In the genomic region with DNA sequence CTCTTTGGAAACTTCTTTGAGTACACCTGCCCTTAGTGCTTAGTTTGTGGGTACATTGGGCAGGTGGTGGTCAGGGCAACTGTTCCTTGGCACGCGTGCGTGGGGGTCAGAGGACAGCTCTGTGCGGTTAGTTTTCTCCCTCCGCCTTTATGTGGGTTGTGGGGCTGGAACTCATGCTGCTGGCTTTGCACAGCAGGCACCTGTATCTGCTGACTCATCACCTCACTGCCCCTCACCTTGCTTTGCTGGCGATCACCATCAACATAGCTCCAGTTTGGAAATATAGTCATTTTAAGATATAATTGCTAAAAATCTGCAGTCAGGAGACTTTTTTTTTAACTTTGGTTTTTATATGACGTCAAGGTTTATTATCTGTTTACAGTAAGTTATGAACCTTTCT, we compare ENCODE assay signal across 12 mouse cellular contexts. TPM values are rescaled to one million over a fixed set of nuclear protein-coding genes. Genes with fewer than 3 reads are reported as not detected.
A peak's percentile ranks its signal among the peaks of the same experiment; 100 is the strongest.
DNase-seq lines count a peak whose midpoint lies in the region; ATAC-seq and TF ChIP-seq lines count a peak whose summit lies in the region.
"Had no signal": no experiment of that assay in that cellular context is flagged by ENCODE, and none has a peak within 500 bp of the region (broad histone marks: within the 10 kb centered on the region; RNA-seq: fewer than 3 reads in every experiment).

No protein-coding gene starts in this region.

- no peak for DNase-seq in heart, adult 9 months (ENCODE audit: low spot score in 2 of 2)
- DNase-seq in neural tube, embryonic 11.5 days (ENCODE audit: low spot score) = no peak
- DNase-seq in neural tube, embryonic 10.5 days (ENCODE audit: extremely low spot score, low spot score) = no peak
- no peak for DNase-seq in stomach, postnatal 0 days (ENCODE audit: low spot score)
- no peak for DNase-seq in thymus, postnatal 10 days (ENCODE audit: low spot score in 2 of 2)
- DNase-seq in layer of hippocampus, adult 9-10 months (ENCODE audit: low spot score) = no peak
- DNase-seq: kidney, postnatal 14 days; thymus, postnatal 14 days had no signal

- H3K4me2 ChIP-seq in heart, embryonic 15.5 days = 0 out of 2 replicates have a peak overlapping the region, but pooled peaks have one; percentile 97
- H3K4me2 ChIP-seq in neural tube, embryonic 11.5 days (ENCODE audit: low read depth) = peak overlapping the region; percentile 85
- peak overlapping the region; percentile 84; the same call in 1 of the 2 replicates for H3K4me2 ChIP-seq in intestine, postnatal 0 days (replicated peaks; ENCODE audit: low read depth)
- H3K4me2 ChIP-seq in stomach, postnatal 0 days (replicated peaks; ENCODE audit: low read depth) = peak overlapping the region; percentile 91

- TF ChIP-seq CTCF in intestine, postnatal 0 days (IDR thresholded peaks at IDR 0.05; ENCODE audit: low read depth) = no peak
- TF ChIP-seq CTCF in stomach, postnatal 0 days (IDR thresholded peaks at IDR 0.05; ENCODE audit: low read depth) = no peak

- H3K4me3 ChIP-seq in heart, embryonic 15.5 days = peak overlapping the region; percentile 68; the same call in 1 of the 2 replicates
- H3K4me3 ChIP-seq in neural tube, embryonic 11.5 days (ENCODE audit: low read depth, low read length) = 0 out of 2 replicates have a peak overlapping the region, but pooled peaks have one; percentile 65
- no peak overlapping the region for H3K4me3 ChIP-seq in intestine, postnatal 0 days (ENCODE audit: low read depth, low read length)
- 0 out of 2 replicates have a peak overlapping the region, but pooled peaks have one; percentile 70 for H3K4me3 ChIP-seq in stomach, postnatal 0 days (ENCODE audit: low read depth, low read length)
- H3K4me3 ChIP-seq: left cerebral cortex, adult 2 months had no signal

- no peak overlapping the region for H3K27ac ChIP-seq in heart, embryonic 15.5 days
- no peak overlapping the region for H3K27ac ChIP-seq in neural tube, embryonic 11.5 days (ENCODE audit: low read depth, low read length)
- no peak overlapping the region for H3K27ac ChIP-seq in intestine, postnatal 0 days (ENCODE audit: low read depth, low read length)
- H3K27ac ChIP-seq in stomach, postnatal 0 days (replicated peaks) = no peak overlapping the region
- H3K27ac ChIP-seq: left cerebral cortex, adult 2 months; limb, embryonic 15.5 days had no signal

- H3K9ac ChIP-seq in heart, embryonic 15.5 days = no peak overlapping the region
- no peak overlapping the region for H3K9ac ChIP-seq in neural tube, embryonic 11.5 days (ENCODE audit: low read length)
- H3K9ac ChIP-seq in intestine, postnatal 0 days (ENCODE audit: low read depth, low read length) = no peak overlapping the region
- H3K9ac ChIP-seq in stomach, postnatal 0 days (ENCODE audit: low read length) = no peak overlapping the region
- H3K9ac ChIP-seq: limb, embryonic 15.5 days had no signal

- TF ChIP-seq EP300 in stomach, postnatal 0 days (optimal IDR thresholded peaks at IDR 0.05) = no peak

- ATAC-seq in heart, embryonic 15.5 days (replicated peaks; ENCODE audit: insufficient number of reproducible peaks, insufficient read depth, low FRiP score, low read depth) = no peak
- no peak for ATAC-seq in neural tube, embryonic 11.5 days (ENCODE audit: insufficient read depth, low FRiP score, low TSS enrichment)
- no peak for ATAC-seq in intestine, postnatal 0 days
- no peak for ATAC-seq in stomach, postnatal 0 days (ENCODE audit: low FRiP score, low TSS enrichment)

- no peaks in the 10 kb centered on the region for H3K9me3 ChIP-seq in heart, embryonic 15.5 days (replicated peaks)
- no peaks in the 10 kb centered on the region for H3K9me3 ChIP-seq in neural tube, embryonic 11.5 days (ENCODE audit: control insufficient read depth, low read length)
- H3K9me3 ChIP-seq in intestine, postnatal 0 days (ENCODE audit: control insufficient read depth) = no peaks in the 10 kb centered on the region
- H3K9me3 ChIP-seq in stomach, postnatal 0 days (ENCODE audit: control insufficient read depth, low read length) = no peaks in the 10 kb centered on the region
- H3K9me3 ChIP-seq: limb, embryonic 15.5 days had no signal

- H3K27me3 ChIP-seq in heart, embryonic 15.5 days = no peaks in the 10 kb centered on the region
- no peaks in the 10 kb centered on the region for H3K27me3 ChIP-seq in neural tube, embryonic 11.5 days (ENCODE audit: control insufficient read depth, insufficient read depth, low read length)
- no peaks in the 10 kb centered on the region; the same call in 1 of the 2 replicates for H3K27me3 ChIP-seq in intestine, postnatal 0 days (replicated peaks; ENCODE audit: control insufficient read depth, insufficient read depth, low read length)
- no peaks in the 10 kb centered on the region for H3K27me3 ChIP-seq in stomach, postnatal 0 days (ENCODE audit: control insufficient read depth, insufficient read depth, low read length)

- H3K36me3 ChIP-seq in heart, embryonic 15.5 days = no peaks in the 10 kb centered on the region
- H3K36me3 ChIP-seq in neural tube, embryonic 11.5 days (ENCODE audit: control insufficient read depth, insufficient read depth, low read length) = no peaks in the 10 kb centered on the region
- H3K36me3 ChIP-seq in intestine, postnatal 0 days (ENCODE audit: control insufficient read depth, insufficient read depth) = no peaks in the 10 kb centered on the region
- H3K36me3 ChIP-seq in stomach, postnatal 0 days (ENCODE audit: control insufficient read depth, insufficient read depth, low read length) = no peaks in the 10 kb centered on the region
- H3K36me3 ChIP-seq: limb, embryonic 15.5 days had no signal

- peaks cover 12% of the 10 kb centered on the region for H3K4me1 ChIP-seq in heart, embryonic 15.5 days (replicated peaks)
- H3K4me1 ChIP-seq in neural tube, embryonic 11.5 days (ENCODE audit: control insufficient read depth, insufficient read depth, low read length) = peaks cover 14% of the 10 kb centered on the region; the same call in 1 of the 2 replicates
- 0 out of 2 replicates have a peak, but pooled peaks cover 5% of the 10 kb centered on the region for H3K4me1 ChIP-seq in intestine, postnatal 0 days (replicated peaks; ENCODE audit: control insufficient read depth, insufficient read depth, low read length)
- no peaks in the 10 kb centered on the region for H3K4me1 ChIP-seq in stomach, postnatal 0 days (replicated peaks; ENCODE audit: control insufficient read depth, insufficient read depth)

- 88% methylated on average over 7 of the region's 7 CpGs for WGBS in heart, embryonic 15.5 days
- 93% methylated on average over 7 of the region's 7 CpGs for WGBS in neural tube, embryonic 11.5 days
- WGBS in intestine, postnatal 0 days = 89% methylated on average over 7 of the region's 7 CpGs
- WGBS in stomach, postnatal 0 days = 90% methylated on average over 7 of the region's 7 CpGs

RNA-seq across cellular contexts. Expression of gene Akap12, which starts 2.0 kb away (rescaled TPM):
- polyA plus RNA-seq in heart, embryonic 15.5 days (2015; fragmentation: Nextera tagmentation; extraction: Ambion mirVana) = 38.4 and 54.9 TPM in 2 replicates
- polyA plus RNA-seq in neural tube, embryonic 11.5 days (2014; fragmentation: Nextera tagmentation; extraction: Ambion mirVana) = 70.2 and 74.4 TPM in 2 replicates
- 15.4 and 16.7 TPM in 2 replicates for polyA plus RNA-seq in intestine, postnatal 0 days (2015; fragmentation: Nextera tagmentation; extraction: Ambion mirVana)
- polyA plus RNA-seq in stomach, postnatal 0 days (2015; fragmentation: Nextera tagmentation; extraction: Ambion mirVana) = 23.1 and 25.5 TPM in 2 replicates
